Mouse (Mus musculus) MEL (cell line): Measurements from ENCODE around the gene Ints14. TPM values are rescaled to one million over a fixed set of nuclear protein-coding genes. Genes with fewer than 3 reads are reported as not detected.

Source experiments
- DNase-seq: peaks from one replicate; pipeline ENCODE4 v3.0.0; 2011; ENCODE audit warnings: low read depth, low spot score
- H3K27ac ChIP-seq: 2 replicates; pipeline ENCODE4 v1.5.1; 2012; ENCODE audit warnings: low read depth, mild to moderate bottlenecking, control low read depth, low read length, moderate library complexity; ENCODE audit not compliant: control insufficient read depth
- H3K27me3 ChIP-seq, 2 experiments: fragments of 150-350 bp in 1 of 2; sonication (generic) in 1 of 2; 2 replicates each; pipeline ENCODE4 v1.6.1; 2012; ENCODE audit warnings: low read length in 2 of 2, mild to moderate bottlenecking in 2 of 2, improper control_type of control experiment in 1 of 2, moderate library complexity in 1 of 2; ENCODE audit not compliant: insufficient read depth in 2 of 2, control insufficient read depth in 1 of 2
- H3K36me3 ChIP-seq, 2 experiments: 2 replicates each; pipeline ENCODE4 v1.6.1; 2012 to 2014; ENCODE audit warnings: low read length in 2 of 2, improper control_type of control experiment in 1 of 2, inconsistent platforms in 1 of 2, mild to moderate bottlenecking in 1 of 2; ENCODE audit not compliant: insufficient read depth in 2 of 2, control insufficient read depth in 1 of 2
- H3K4me1 ChIP-seq, 2 experiments: fragments of 150-350 bp in 1 of 2; sonication (generic) in 1 of 2; 2 replicates each; pipeline ENCODE4 v1.6.1; 2012; ENCODE audit warnings: low read length in 2 of 2, improper control_type of control experiment in 1 of 2, mild to moderate bottlenecking in 1 of 2; ENCODE audit not compliant: insufficient read depth in 2 of 2, control insufficient read depth in 1 of 2
- H3K4me3 ChIP-seq, 2 experiments: fragments of 150-350 bp in 1 of 2; sonication (generic) in 1 of 2; 2 replicates each; pipeline ENCODE4 v1.5.1; 2012; ENCODE audit warnings: low read depth in 2 of 2, low read length in 2 of 2, mild to moderate bottlenecking in 2 of 2, moderate library complexity in 2 of 2, control low read depth in 1 of 2, improper control_type of control experiment in 1 of 2; ENCODE audit not compliant: control insufficient read depth in 1 of 2, insufficient read depth in 1 of 2
- H3K79me2 ChIP-seq: 2 replicates; pipeline ENCODE4 v1.6.1; 2012; ENCODE audit warnings: mild to moderate bottlenecking, low read length, moderate library complexity; ENCODE audit not compliant: control insufficient read depth, poor library complexity, insufficient read depth
- H3K9ac ChIP-seq: 2 replicates; pipeline ENCODE4 v1.6.1; 2012; ENCODE audit warnings: low read depth, mild to moderate bottlenecking, control low read depth, low read length, moderate library complexity; ENCODE audit not compliant: control insufficient read depth, poor library complexity, severe bottlenecking
- H3K9me3 ChIP-seq: fragments of 150-350 bp; sonication (generic); replicated peaks from 2 replicates; pipeline ENCODE4 v1.6.1; 2012; ENCODE audit warnings: mild to moderate bottlenecking, low read length, improper control_type of control experiment, moderate library complexity; ENCODE audit not compliant: insufficient read depth
- BHLHE40 ChIP-seq: IDR thresholded peaks from 2 replicates; pipeline ENCODE4 v1.6.1; 2012; ENCODE audit warnings: low read depth, mild to moderate bottlenecking, inconsistent platforms, low read length, improper control_type of control experiment, borderline replicate concordance
- CHD2 ChIP-seq: IDR thresholded peaks from 2 replicates; pipeline ENCODE4 v1.6.1; 2011; ENCODE audit warnings: low read length, improper control_type of control experiment
- CTCF ChIP-seq, 3 experiments: IDR thresholded peaks in 2 of 3; conservative IDR thresholded peaks in 1 of 3; 2 replicates each; pipeline ENCODE4 v1.5.1; 2011 to 2012; ENCODE audit warnings: low read length in 3 of 3, low read depth in 2 of 3, mild to moderate bottlenecking in 2 of 3, improper control_type of control experiment in 1 of 3, inconsistent platforms in 1 of 3, mixed read lengths in 1 of 3, moderate library complexity in 1 of 3; ENCODE audit not compliant: control insufficient read depth in 1 of 3, insufficient read depth in 1 of 3, poor library complexity in 1 of 3, severe bottlenecking in 1 of 3
- ELF1 ChIP-seq: IDR thresholded peaks from 2 replicates; pipeline ENCODE4 v1.6.1; 2014; ENCODE audit warnings: low read depth, mild to moderate bottlenecking, inconsistent platforms, low read length, improper control_type of control experiment, moderate library complexity
- EP300 ChIP-seq, 2 experiments: IDR thresholded peaks; 2 replicates each; pipeline ENCODE4 v1.6.1; 2011; ENCODE audit warnings: improper control_type of control experiment in 2 of 2, low read length in 2 of 2, low read depth in 1 of 2, mild to moderate bottlenecking in 1 of 2
- HCFC1 ChIP-seq: IDR thresholded peaks from 2 replicates; pipeline ENCODE4 v1.6.1; 2012; ENCODE audit warnings: low read depth, mild to moderate bottlenecking, inconsistent platforms, low read length, improper control_type of control experiment, moderate library complexity
- JUND ChIP-seq: IDR thresholded peaks from 2 replicates; pipeline ENCODE4 v1.6.1; 2011; ENCODE audit warnings: low read depth, mild to moderate bottlenecking, improper control_type of control experiment, low read length
- KAT2A ChIP-seq: conservative IDR thresholded peaks from 2 replicates; pipeline ENCODE4 v1.6.1; 2012; ENCODE audit warnings: low read depth, low read length, improper control_type of control experiment, inconsistent platforms
- MAX ChIP-seq: IDR thresholded peaks from 2 replicates; pipeline ENCODE4 v1.6.1; 2011; ENCODE audit warnings: low read length, improper control_type of control experiment
- MXI1 ChIP-seq: IDR thresholded peaks from 2 replicates; pipeline ENCODE4 v1.6.1; 2011; ENCODE audit warnings: mild to moderate bottlenecking, low read depth, low read length, improper control_type of control experiment
- POLR2A ChIP-seq, 2 experiments: IDR thresholded peaks; 2 replicates each; pipeline ENCODE4 v1.6.1; 2011 to 2012; ENCODE audit warnings: low read length in 2 of 2, mild to moderate bottlenecking in 2 of 2, control low read depth in 1 of 2, improper control_type of control experiment in 1 of 2, low read depth in 1 of 2, moderate library complexity in 1 of 2; ENCODE audit not compliant: control insufficient read depth in 1 of 2, insufficient read depth in 1 of 2, poor library complexity in 1 of 2
- RCOR1 ChIP-seq: IDR thresholded peaks from 2 replicates; pipeline ENCODE4 v1.6.1; 2012; ENCODE audit warnings: low read depth, mild to moderate bottlenecking, inconsistent platforms, low read length, improper control_type of control experiment
- SMC3 ChIP-seq: IDR thresholded peaks from 2 replicates; pipeline ENCODE4 v1.6.1; 2011; ENCODE audit warnings: low read depth, low read length, improper control_type of control experiment
- TAL1 ChIP-seq: IDR thresholded peaks from 2 replicates; pipeline ENCODE4 v1.6.1; 2012; ENCODE audit warnings: mild to moderate bottlenecking, inconsistent platforms, low read length, moderate library complexity, mixed read lengths
- TCF12 ChIP-seq: IDR thresholded peaks from 2 replicates; pipeline ENCODE4 v1.6.1; 2014; ENCODE audit warnings: low read depth, mild to moderate bottlenecking, inconsistent platforms, low read length, improper control_type of control experiment, moderate library complexity
- UBTF ChIP-seq: IDR thresholded peaks from 2 replicates; pipeline ENCODE4 v1.6.1; 2012; ENCODE audit warnings: low read depth, mild to moderate bottlenecking, inconsistent platforms, low read length, improper control_type of control experiment, moderate library complexity, borderline replicate concordance; ENCODE audit not compliant: insufficient read depth
- USF2 ChIP-seq, 2 experiments: IDR thresholded peaks; 2 replicates each; pipeline ENCODE4 v1.6.1; 2011 to 2012; ENCODE audit warnings: improper control_type of control experiment in 2 of 2, low read length in 2 of 2, borderline replicate concordance in 1 of 2, inconsistent platforms in 1 of 2, low read depth in 1 of 2, mild to moderate bottlenecking in 1 of 2; ENCODE audit not compliant: insufficient read depth in 1 of 2
- ZC3H11A ChIP-seq: IDR thresholded peaks from 2 replicates; pipeline ENCODE4 v1.6.1; 2012; ENCODE audit warnings: low read depth, mild to moderate bottlenecking, inconsistent platforms, low read length, improper control_type of control experiment
- ZMIZ1 ChIP-seq: IDR thresholded peaks from 2 replicates; pipeline ENCODE4 v1.6.1; 2012; ENCODE audit warnings: low read depth, mild to moderate bottlenecking, inconsistent platforms, low read length, improper control_type of control experiment, moderate library complexity
- ZNF384 ChIP-seq: IDR thresholded peaks from 2 replicates; pipeline ENCODE4 v1.6.1; 2012; ENCODE audit warnings: low read depth, mild to moderate bottlenecking, inconsistent platforms, low read length, improper control_type of control experiment
- polyA plus RNA-seq, 2 experiments: library from polyadenylated mRNA; stranded (reverse) in 1 of 2; unstranded in 1 of 2; fragments of >175 nt in 1 of 2; fragments of >200 nt in 1 of 2; gene quantifications; 2 replicates each; pipeline versions ENCODE4 v1.2.1 to v1.2.4; 2012; ENCODE audit warnings: low replicate concordance in 2 of 2, low read depth in 1 of 2; ENCODE audit not compliant: insufficient read length in 2 of 2, insufficient read depth in 1 of 2, missing spikeins in 1 of 2
- total RNA-seq: library from RNA; depleted of rRNA; stranded (reverse); fragments of 300-350 nt; gene quantifications from 2 replicates; pipeline ENCODE4 v1.2.3, GENCODE M21; 2012

Ints14 gene
- total and polyA plus RNA-seq, 3 experiments, result 37.9 to 54.1 TPM; not detected in 1

- H3K36me3 ChIP-seq, result peaks cover 2 to 10% of the 10 kb centered on the region in 2 experiments; a peak in 2 of 4 replicates
- DNase-seq, result no peak
Observed at GRCm38 (mm10) chr9:65011304-65011703, 50.6 kb downstream of the Ints14 start.

GRCm38 (mm10) chr9:65015461-65016222, 54.9 kb downstream of the Ints14 start:
- Histone ChIP-seq H3K4me1 (peaks cover 18 to 38% of the 10 kb centered on the region in 2 experiments), H3K36me3 (peaks cover 0 to 42% of the 10 kb centered on the region in 2 experiments; a peak in 2 of 4 replicates), H3K27ac (no peak overlapping the region), H3K79me2 (peaks cover 52% of the 10 kb centered on the region), H3K9me3 (no peaks in the 10 kb centered on the region), H3K27me3 (no peaks in the 10 kb centered on the region), H3K9ac (no peak overlapping the region), H3K4me3 (no peak overlapping the region)
- DNase-seq, result peak; percentile 24
- no peak for TF ChIP-seq CTCF (IDR thresholded peaks at IDR 0.05 in 2 of 3, conservative IDR thresholded peaks at IDR 0.05 in 1 of 3; ENCODE audit: control insufficient read depth in 1 of 3, insufficient read depth in 1 of 3, low read depth in 2 of 3, low read length in 3 of 3, poor library complexity in 1 of 3, severe bottlenecking in 1 of 3)
- no peak for TF ChIP-seq RCOR1
- no peak for TF ChIP-seq TAL1
- peak; percentile 49; the same call in 1 of the 2 replicates for TF ChIP-seq ELF1

More at GRCm38 (mm10) chr9:65011304-65011703, 50.6 kb downstream of the Ints14 start:
- peaks cover 20% of the 10 kb centered on the region for H3K79me2 ChIP-seq
- H3K9me3 ChIP-seq, result no peaks in the 10 kb centered on the region
- no peak overlapping the region for H3K9ac ChIP-seq
- H3K4me3 ChIP-seq, result no peak overlapping the region
- no peaks in the 10 kb centered on the region for H3K27me3 ChIP-seq
- H3K27ac ChIP-seq, result no peak overlapping the region
- peaks cover 0 to 12% of the 10 kb centered on the region in 2 experiments; a peak in 2 of 4 replicates for H3K4me1 ChIP-seq
- TF ChIP-seq CTCF (IDR thresholded peaks at IDR 0.05 in 2 of 3, conservative IDR thresholded peaks at IDR 0.05 in 1 of 3; ENCODE audit: control insufficient read depth in 1 of 3, insufficient read depth in 1 of 3, low read depth in 2 of 3, low read length in 3 of 3, poor library complexity in 1 of 3, severe bottlenecking in 1 of 3), result peak; percentile 20 to 55 (median 34)
- no peak for TF ChIP-seq EP300 (IDR thresholded peaks at IDR 0.05; ENCODE audit: low read depth in 1 of 2, low read length in 2 of 2)
- TF ChIP-seq SMC3, result peak; percentile 19; the same call in 1 of the 2 replicates

DNA sequence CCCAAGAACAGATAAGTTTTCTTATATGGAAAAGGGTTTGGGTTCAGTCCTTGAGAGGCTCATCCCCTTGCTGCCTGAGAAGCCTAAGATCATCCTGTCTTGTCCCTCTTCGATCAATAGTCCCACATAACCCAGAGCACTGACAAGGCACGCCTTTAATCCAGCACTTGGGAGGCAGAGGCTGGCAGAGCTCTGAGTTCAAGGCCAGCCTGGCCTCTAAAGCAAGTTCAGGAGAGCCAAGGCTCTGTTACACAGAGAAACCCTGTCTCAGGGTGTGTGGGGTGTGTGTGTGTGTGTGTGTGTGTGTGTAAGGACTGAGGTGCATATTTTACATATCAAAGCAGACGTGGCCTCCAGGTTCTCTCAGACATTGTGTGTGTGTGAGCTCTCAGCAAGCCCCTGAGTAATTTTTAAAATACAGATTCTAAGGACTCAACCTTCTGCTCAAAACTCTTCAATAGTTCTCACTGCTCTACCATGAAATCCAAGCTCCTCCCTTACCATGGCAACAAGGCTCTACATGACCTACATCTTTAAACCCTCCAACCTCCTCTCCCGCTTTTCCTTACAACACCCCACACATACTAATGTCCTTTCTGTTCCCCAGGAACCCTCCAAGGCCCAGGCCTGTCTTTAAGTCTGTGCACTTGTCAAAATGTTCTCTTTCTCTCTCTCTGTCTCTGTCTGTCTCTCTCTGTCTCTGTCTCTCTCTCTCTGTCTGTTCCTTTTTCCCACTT, 55.7 kb downstream of the Ints14 start:
- no peak overlapping the region for H3K4me3 ChIP-seq
- H3K9me3 ChIP-seq, result no peaks in the 10 kb centered on the region
- TF ChIP-seq KAT2A (no peak), ZMIZ1 (no peak), JUND (no peak), CHD2 (no peak), ZNF384 (no peak), BHLHE40 (no peak), MAX (no peak), HCFC1 (no peak), TCF12 (no peak), ZC3H11A (no peak), MXI1 (no peak), USF2 (IDR thresholded peaks at IDR 0.05; ENCODE audit: borderline replicate concordance in 1 of 2, insufficient read depth in 1 of 2, low read depth in 1 of 2, low read length in 2 of 2) (no peak), UBTF (no peak), EP300 (IDR thresholded peaks at IDR 0.05; ENCODE audit: low read depth in 1 of 2, low read length in 2 of 2) (no peak), POLR2A (IDR thresholded peaks at IDR 0.05; ENCODE audit: control insufficient read depth in 1 of 2, insufficient read depth in 1 of 2, low read depth in 1 of 2, low read length in 2 of 2, poor library complexity in 1 of 2) (no peak)
- H3K79me2 ChIP-seq, result peaks cover 59% of the 10 kb centered on the region
- H3K4me1 ChIP-seq, result peaks cover 18 to 38% of the 10 kb centered on the region in 2 experiments
- peaks cover 0 to 42% of the 10 kb centered on the region in 2 experiments; a peak in 2 of 4 replicates for H3K36me3 ChIP-seq
- H3K27me3 ChIP-seq, result no peaks in the 10 kb centered on the region
- no peak overlapping the region for H3K27ac ChIP-seq
- no peak overlapping the region for H3K9ac ChIP-seq
- DNase-seq, result no peak
